Mouse (Mus musculus) common myeloid progenitor, adult 5-6 weeks (primary cell): ENCODE measurements around the gene Magix. TPM values are rescaled to one million over a fixed set of nuclear protein-coding genes. Genes with fewer than 3 reads are reported as not detected.

Source experiments
- ATAC-seq: replicated peaks from 2 replicates; pipeline ENCODE4 v1.8.0; 2016; ENCODE audit warnings: low read depth, mild to moderate bottlenecking, moderate TSS enrichment, inconsistent platforms; ENCODE audit not compliant: poor library complexity, severe bottlenecking
- total RNA-seq: library from RNA; stranded (forward); fragments of 200-1000, 187-1606 nt; gene quantifications from 2 replicates; pipeline ENCODE4 v1.2.3, GENCODE M21; 2017

The Magix gene
- total RNA-seq, 1 experiment from 2014 or later: not detected

DNA sequence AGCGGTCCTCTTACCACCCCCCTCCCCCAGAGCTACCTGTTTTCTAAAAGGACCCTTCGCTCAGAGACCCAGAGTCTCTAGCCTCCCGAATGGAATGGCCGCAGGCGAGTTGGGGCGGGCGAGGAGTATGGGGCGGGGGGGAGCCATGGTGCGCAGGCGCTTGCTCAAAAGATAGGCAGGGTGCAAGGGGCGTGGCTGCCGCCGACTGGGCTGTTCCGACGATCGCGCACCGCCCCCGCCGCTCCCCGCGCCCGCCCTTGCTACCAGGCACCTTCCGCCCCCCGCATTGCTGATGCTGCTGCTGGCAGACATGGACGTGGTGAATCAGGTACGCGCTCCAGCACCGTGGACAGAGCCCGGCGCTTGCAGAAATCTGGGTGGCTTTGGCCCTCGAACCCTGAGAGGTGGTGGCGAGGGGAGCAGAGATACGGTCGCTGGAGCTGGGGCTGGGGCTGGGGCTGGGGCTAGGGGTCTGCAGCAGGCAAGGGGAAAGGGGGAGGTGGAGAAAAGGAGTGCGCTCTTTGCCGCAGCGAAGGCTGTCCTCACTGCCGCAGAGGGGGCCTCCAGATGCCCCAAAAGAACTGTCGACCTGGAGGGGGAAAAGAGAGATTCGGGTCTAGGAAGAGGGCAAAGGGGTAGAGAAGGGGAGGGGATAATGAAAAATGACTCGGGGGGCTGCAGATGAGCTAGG, 42.5 kb downstream of the Magix start, which contains the start of gene Syp:
Gene Syp (plus strand): TSS at position 71 of the 691 bp plus-strand sequence.
- ATAC-seq: peak; percentile 99

DNA sequence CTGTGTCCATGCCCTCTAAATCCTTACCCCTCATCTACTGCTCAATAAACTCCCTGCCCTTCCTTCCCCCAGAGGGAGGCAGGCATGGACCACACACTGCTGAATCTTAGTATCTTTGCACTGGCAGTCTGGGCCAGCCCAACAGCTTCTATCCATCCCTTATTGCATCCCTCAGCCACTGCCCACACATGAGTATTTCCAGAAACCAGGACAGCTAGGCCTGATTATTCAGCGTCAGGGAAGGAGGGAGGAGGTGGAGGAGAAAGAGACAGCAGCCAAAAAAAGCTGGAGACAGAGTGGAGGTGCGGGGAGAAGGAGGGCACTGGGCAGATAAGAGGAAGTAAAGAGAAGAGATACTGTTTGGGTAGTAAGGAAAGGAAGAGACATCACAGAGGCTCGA, 46.0 kb downstream of the Magix start:
- no peak for ATAC-seq

DNA sequence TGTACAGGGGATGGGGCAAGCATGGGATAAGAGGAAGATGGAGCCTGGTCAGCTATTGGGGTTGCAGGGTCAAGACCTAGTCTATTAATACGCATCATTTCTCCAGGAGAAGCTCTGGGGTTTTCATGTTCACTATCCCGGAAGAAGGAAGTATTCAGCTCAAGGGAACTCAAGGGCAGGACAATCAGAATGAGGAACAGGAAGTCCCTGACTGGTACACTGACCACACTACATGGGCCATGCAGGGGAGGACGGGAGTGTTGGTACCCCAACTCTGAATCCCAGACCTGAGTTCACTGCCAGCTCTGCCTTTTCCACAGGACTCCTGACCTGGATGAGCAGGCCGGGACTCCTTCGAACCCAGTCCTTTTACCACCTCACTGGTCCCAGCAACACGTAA, 48.5 kb downstream of the Magix start:
- 0 out of 2 replicates have a peak, but pooled peaks have one; percentile 47 for ATAC-seq

Other genes starting within 250 kb of the Magix start
- 0.05 TPM in 1 of 2 replicates, not detected in the other for gene Foxp3, start 107.6 kb downstream of the Magix start, total RNA-seq
- gene Ppp1r3f, start 107.0 kb downstream of the Magix start, total RNA-seq: 0.82 and 1.0 TPM in 2 replicates
- gene Ccdc22, start 75.7 kb downstream of the Magix start, total RNA-seq: 31.2 and 36.4 TPM in 2 replicates
- gene Cacna1f, start 74.2 kb downstream of the Magix start, total RNA-seq: 0.05 TPM in 1 of 2 replicates, not detected in the other
- gene Syp, start 42.8 kb downstream of the Magix start, total RNA-seq: 1.6 TPM in 1 of 2 replicates, not detected in the other
- gene Prickle3, start 24.0 kb downstream of the Magix start, total RNA-seq: 3.4 and 4.6 TPM in 2 replicates
- gene Plp2, start 9.9 kb downstream of the Magix start, total RNA-seq: 42.5 and 44.7 TPM in 2 replicates
- gene Gpkow, start 15.9 kb upstream of the Magix start, total RNA-seq: 19.6 and 22.4 TPM in 2 replicates
- 31.1 and 31.9 TPM in 2 replicates for gene Wdr45, start 33.1 kb upstream of the Magix start, total RNA-seq
- not detected in 2 replicates for gene Gm45208, start 41.0 kb upstream of the Magix start, total RNA-seq
- 6.2 and 10.4 TPM in 2 replicates for gene Praf2, start 47.2 kb upstream of the Magix start, total RNA-seq
- 5.2 and 6.8 TPM in 2 replicates for gene Ccdc120, start 69.7 kb upstream of the Magix start, total RNA-seq
- gene Tfe3, start 81.3 kb upstream of the Magix start, total RNA-seq: 7.1 and 10.1 TPM in 2 replicates
- gene Gripap1, start 108.5 kb upstream of the Magix start, total RNA-seq: 73.1 and 85.8 TPM in 2 replicates
- 0.91 TPM in 1 of 2 replicates, not detected in the other for gene Kcnd1, start 141.0 kb upstream of the Magix start, total RNA-seq
- 57.0 and 57.9 TPM in 2 replicates for gene Otud5, start 160.1 kb upstream of the Magix start, total RNA-seq
- gene Pim2, start 197.0 kb upstream of the Magix start, total RNA-seq: 2.2 and 5.0 TPM in 2 replicates
- gene Slc35a2, start 202.8 kb upstream of the Magix start, total RNA-seq: 10.5 and 13.2 TPM in 2 replicates
- 156 and 162 TPM in 2 replicates for gene Pqbp1, start 218.0 kb upstream of the Magix start, total RNA-seq
- gene Timm17b, start 218.1 kb upstream of the Magix start, total RNA-seq: 42.2 and 54.8 TPM in 2 replicates
- gene Gm10491, start 226.6 kb upstream of the Magix start, total RNA-seq: not detected in 2 replicates
- not detected in 2 replicates for gene Gm10490, start 228.3 kb upstream of the Magix start, total RNA-seq
- gene Pcsk1n, start 238.6 kb upstream of the Magix start, total RNA-seq: not detected in 2 replicates
- gene Eras, start 247.4 kb upstream of the Magix start, total RNA-seq: not detected in 2 replicates